Mouse (Mus musculus) retina, embryonic 14.5 days (tissue): Measurements from ENCODE around the gene Mamdc4.

ENCODE experiments used
- DNase-seq: peaks from one replicate; pipeline ENCODE4 v3.0.0-alpha.2; 2015; ENCODE audit warnings: low spot score

The Mamdc4 gene

DNA sequence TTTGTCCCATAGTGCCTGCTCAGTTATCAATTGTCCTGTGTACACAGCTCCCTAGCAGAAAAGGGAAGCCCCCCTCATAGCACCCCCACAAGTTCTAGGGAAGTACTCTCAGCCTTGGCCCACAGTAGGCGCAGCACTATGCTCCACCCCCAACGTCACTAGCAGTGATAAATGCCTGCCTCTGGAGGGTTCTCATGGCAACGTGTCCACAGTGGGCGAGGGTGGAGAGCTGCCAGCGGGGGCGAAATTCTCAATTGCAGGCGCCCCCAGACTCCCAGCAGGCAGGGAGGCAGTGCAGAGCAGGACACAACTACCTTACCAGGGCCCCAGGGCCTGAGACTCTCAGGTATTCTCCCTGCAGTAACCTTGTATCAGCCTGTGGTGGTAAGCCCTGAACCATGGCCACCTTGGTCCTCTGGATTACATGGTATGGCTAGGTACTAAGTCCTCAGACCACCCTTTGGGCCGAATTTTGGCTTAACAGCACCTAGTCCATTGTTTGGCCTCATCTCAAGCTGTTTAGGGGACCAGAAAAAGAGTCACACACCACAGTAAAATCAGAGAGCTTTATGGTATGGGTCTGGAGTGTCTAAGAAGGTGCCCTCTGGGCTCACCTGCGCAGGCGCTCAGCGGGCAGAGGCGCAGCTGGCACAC, 7.9 kb upstream of the Mamdc4 start:
- peak; percentile 9 for DNase-seq

DNA sequence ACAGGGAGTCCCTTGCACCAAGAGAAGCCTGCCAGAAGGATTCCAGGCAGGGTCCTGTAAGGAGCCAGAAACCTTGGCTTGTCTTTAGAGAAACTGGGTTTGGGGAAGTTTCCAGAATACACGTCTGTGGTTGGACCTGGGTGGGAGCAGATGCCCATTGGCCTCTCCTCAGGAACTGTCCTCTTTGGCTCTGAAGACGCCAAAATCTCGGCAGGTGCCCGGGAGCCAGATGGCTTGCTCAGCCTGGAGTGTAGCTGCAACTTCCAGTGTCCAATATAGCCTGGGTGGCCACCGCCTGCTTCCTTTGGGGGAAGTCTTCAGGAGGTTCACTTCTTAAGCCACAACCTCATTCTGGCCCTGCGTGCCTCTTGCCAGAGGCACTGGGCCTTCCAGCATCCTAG, 7.3 kb upstream of the Mamdc4 start:
- no peak for DNase-seq

DNA sequence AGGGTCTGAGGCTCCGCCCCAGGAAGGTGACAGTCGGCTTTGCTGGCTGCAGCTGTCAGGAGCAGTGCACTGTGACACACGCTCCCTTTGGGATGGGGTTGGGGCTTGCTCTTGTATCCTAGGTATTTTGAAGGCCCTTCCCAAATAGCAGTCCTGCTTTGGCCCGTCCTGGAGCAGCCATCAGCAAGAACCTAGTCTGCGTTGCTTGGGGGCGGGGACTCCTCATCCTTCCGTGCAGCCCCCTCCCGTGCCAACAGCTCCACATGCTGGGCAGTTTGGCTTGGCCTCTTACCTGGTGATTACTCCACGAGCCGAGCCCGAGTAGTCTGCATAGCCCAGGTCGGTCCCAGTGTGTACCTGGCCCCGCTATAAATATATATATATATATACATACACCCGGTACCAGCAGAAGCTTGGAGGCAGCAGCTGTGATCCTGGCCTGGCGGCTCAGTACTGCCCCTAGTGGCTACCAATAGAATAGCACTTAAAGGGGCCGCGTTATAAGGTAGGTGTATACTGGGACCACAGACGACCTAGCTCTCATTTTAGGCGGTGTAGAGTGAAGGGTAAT, 6.7 kb upstream of the Mamdc4 start, which contains the start of gene Ajm1:
Gene Ajm1 (minus strand): TSS at position 464 of the 571 bp plus-strand sequence.
- peak; percentile 91 for DNase-seq

DNA sequence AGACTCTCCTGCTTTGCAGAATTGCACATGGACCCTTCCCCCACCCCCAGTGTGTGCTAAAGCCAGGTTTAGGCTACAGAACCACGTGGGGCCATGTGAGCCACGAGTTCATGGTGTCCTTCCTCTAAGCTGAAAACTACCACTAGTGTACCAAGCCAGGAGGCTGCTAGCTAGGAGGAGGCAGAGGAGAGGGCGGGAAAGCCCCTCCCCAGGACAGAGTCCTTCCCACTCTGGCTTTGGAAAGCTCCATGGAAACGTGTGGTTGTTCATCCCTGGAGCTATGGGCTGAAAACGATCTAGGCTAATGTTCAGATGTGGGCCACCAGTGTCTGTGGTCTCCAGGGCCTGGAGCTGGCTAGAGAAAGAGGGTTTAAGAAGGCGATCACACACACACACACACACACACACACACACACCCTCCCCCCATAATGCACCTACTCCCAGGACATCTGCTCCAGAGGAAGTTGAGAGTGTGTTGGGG, 6.0 kb upstream of the Mamdc4 start:
- DNase-seq, result no peak

DNA sequence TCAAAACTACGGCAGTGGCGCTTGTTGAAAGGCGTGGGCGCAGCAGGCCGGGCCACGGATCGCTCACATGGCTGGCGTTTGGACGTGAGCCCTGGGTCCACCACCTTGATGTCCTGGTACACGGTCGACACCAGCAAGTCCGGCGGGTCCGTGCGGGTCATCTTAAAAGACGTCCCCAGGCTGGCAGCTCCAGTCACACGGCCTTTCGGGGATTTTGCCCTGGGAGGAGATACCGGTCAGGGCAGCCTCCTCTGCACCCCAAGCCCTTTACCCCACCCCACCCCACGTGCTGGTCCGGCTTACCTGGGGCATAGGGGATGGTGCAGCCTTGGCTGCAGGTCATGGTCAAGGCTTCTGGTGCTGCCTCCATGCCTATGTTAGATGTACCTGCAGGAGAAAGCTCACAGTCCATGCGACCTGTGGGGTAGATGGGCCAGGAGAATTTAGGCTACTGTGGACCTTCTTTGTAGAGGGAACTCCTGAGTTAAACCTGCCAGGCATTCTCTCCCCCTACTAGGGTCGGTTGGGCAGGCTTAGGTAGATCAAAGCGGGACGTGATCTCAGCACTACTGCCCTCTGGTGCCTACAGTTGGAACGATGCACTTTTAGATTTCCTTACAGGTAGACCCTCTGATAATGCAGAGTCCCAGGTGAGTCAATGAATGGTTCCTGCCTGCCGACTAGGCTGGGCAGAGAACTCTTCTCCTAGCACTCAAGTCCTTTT, 5.3 kb upstream of the Mamdc4 start:
- DNase-seq, result peak; percentile 70

DNA sequence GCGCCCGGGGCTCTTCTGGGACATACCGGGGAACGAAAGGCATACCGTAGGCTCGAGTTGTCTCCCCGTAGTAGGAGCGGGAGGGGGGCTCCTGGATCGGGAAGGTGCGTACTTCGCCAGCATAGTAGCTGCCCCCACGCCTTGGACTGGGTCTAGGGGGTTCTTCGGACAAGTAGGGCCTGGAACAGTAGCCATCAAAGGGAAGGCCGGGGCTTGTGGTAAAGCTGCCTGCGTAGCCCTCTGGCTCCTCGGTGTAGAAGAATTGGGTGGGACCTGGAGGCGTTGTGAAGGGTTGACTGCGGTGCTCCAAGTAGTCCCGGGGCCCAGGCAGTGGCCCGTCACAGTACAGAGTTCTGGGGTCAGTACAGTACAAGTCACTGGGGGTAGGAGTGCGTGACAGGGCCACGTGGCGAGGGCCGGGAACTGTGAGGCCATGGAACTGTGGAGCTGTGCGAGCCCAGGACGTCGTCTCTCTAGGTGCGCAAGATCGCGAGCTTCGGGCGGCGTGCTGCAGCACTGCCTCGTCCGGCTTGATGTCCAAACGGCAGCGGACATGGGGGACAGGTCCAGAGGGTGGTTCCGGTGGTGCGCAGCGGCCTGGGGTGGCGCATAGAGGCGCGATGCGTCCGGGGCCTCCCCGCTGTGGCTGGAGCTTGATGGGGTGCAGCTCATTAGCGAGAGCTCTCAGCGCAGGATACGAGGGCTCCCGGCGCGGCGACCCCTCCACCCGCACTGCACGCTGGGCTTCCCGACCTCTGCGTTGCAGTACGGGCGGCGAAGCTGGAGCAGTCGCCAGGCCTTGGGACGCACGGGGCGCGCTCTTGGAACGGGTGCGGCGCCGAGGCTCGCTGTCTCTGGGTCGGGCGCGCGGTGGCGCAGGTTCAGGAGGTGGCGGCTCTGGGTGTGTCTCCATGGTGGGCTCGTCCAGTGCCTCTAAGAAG, 4.4 kb upstream of the Mamdc4 start:
- DNase-seq, result no peak

DNA sequence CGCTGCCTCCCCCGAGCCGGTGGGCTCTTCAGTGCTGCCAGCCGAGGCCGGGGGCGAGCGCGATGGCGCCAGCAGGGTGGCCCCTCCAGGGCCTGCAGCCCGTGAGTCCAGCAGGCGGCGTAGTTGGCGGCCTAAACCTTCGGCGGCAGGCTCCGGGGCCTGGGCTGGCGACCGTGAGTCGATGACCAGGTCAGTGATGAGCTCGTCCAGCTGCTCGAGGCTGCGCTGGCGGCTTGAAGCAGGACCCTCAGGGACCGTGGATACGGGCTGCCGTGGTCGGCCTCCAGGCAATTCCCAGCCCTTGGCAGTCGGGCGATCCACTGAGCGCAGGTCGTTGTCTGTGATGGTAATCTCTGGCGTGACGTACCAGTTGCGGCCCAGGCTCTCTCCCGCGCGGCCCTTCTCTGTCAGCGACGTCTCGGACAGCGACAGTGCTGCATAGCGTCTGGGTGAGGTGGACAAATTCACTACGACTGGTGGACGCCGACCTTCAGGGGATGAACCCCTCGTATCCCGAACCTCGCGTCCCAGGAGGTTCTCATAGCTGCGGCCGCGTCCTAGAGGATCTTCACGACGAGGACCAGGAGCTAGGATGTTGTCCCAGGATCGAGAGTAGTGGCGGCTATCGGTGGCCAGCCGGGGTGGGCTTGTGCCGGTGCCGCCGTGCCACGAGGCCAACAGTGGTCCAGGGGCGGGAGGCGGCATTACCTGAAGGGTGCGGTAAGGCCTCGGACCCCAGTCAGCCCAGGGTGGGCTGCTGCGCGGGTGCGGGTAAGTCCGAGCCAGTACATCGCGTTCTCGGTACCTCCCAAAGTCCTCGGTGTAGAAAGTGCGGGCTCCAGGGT, 3.5 kb upstream of the Mamdc4 start:
- peak; percentile 55 for DNase-seq

DNA sequence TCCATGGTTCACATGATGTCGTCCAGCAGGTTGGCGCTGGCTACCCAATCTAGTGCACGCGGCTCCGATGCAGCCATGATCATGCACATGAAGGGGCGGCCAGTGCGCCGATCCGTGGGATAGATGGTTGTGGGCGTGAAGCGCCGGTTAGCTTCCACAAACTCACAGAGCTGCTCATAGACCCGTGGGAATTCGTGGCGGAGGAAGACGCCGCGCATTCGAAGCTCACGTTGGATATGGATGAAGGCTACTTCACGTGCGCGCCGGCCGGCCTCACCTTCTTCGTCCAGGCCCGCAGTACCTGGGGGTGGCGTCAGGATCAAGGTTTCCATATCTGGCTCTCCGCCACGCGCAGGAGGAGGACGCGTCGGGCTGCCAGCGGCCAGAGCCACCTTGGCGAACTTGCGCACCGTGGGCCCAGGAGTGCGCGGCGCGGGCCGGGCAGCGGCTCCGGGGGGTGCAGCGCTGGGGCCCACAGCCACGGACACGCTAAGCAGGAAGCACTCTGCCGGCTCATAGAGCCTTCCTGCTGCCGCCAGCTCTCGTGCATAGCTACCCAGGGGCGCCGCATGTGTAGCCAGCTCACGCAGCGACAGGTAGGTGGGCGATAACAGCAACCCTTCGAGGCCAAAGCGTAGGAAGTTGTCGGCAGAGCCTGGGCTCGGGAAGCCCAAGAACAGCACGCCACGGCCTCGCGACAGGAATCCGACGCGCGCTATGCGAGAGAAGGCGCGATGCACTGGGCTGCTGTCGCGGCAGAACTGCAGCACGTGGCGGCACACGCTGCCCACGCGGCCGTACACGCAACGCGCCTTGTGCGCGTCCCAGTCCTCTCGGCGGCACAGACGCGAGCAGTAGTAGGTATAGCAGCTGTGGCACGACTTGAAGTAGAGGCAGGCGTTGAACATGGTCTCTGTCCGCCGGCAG, 2.6 kb upstream of the Mamdc4 start:
- DNase-seq, result no peak

DNA sequence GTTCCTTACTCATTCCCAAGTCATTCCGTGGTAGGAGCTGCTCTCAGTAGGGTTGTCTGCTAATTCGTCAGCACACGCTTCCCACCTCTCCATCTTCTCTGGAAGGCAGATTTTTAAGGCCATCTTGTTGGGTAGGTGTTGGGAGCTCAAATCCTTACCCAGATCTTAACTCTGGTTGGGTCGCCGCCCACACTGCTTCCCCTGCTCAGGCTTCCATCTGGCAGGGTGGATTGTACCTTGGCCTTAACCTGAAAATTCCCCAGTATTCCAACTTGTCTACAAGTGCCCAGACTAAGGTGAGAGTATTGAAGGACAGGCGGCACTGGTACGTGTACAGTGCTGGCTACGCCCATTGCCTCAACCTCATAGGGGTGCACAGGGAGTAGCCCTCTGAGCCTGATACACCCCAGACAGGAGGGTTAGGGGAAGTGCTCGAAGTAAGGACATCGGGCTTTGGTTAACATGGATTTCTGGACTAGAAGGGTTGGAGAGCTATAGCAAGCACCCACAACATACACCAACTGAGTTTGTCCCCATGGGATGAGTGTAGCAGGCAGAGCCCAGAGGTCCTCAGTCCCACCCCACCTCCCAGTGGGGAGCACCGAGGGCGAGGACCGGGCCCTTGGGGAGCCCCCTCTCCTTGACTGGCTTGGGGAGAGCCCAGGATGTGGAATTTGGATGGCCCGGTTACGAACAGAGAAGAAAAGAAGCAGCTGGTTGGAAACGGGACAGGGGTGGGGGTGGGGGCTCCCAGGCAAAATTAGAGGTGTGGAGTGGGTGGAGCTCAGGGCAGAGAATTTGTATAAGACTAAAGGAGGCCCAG, 1.6 kb upstream of the Mamdc4 start:
- no peak for DNase-seq

DNA sequence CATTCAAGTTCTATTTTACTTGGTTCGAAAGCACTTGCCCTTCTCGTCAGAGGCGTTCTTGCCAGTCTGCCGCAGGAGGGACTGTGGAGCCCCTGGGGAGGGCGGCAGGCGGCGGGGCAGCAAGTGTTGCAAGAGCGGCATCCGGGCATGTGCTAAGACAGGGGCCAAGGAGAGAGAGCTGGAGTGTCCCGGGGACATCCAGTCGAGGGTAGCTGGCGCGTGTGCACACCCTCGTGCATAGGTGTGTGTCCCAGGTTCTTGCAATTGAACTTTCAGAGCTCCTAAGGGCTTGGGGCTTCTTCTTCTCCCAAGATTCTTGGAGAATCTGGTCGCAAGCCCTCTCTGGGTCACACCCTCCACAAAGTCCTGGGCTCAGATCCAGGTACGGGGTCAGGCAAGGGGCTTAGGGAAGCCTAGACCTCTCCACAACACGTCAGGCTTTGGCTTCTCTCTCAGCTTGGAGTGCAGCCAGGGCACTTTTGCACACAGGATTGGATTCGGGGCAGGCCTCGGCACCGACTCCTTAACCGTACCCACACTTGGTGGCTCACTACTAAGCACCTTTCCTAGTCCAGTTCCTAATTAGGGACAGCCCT, 885 bp upstream of the Mamdc4 start:
- peak; percentile 27 for DNase-seq

DNA sequence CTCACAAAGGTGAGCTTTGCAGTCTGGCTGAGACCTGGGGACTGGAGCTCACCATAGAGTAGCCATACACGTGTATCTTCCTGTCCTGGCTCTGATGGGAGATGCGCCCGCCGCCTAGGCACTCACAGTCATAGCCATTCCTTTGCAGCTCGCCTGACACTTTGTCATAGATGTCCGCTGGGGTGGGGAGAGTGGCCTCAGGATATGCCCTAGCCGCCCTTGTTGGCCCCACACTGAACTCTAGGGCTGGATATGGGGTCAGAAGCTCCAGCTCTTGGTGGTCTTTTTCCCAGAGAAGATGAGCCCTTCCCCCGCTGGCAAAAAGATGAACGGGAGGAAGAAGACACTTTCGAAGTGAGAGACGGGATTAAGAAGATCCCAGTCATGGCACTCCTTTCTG, 509 bp downstream of the Mamdc4 start:
- DNase-seq, result no peak

DNA sequence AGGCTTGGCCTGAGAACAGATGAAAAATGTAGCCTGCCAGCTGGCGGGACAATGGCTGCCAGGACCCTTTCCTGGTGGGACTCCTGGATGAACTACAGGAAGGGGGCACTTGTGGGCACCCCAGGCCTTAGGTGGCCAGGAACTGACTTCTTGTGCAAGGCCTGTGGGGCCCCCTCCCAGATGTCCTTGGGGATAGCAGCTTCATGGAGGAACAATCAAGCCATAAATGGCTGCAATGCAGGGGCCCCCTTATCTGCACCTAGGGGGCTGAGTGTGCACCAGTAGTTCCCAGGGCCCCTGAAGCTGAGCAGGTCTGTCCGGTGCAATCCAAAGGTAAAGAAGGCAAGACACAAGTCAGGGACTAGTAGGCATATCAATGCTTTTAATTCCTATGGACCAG, 1.6 kb downstream of the Mamdc4 start:
- no peak for DNase-seq

DNA sequence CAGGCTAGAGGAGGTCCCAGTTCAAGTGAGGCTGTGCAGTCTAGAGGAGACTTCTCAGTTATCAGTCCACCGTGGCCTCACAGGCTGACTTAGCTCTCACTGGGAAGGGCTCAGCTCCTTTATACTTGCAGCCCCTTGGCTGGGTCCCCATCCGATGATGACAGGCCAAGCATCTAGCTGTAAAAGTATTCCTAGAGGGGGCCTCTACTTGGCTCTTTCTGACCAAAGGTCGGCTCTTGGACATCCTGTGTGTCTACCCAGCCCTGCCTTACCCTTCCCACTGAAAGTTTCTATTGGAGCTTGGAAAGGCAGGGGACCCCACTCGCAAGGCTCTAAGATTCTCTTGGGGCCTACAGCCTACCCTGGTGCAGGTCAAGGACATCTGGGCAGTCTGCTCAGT, 3.4 kb downstream of the Mamdc4 start:
- no peak for DNase-seq

DNA sequence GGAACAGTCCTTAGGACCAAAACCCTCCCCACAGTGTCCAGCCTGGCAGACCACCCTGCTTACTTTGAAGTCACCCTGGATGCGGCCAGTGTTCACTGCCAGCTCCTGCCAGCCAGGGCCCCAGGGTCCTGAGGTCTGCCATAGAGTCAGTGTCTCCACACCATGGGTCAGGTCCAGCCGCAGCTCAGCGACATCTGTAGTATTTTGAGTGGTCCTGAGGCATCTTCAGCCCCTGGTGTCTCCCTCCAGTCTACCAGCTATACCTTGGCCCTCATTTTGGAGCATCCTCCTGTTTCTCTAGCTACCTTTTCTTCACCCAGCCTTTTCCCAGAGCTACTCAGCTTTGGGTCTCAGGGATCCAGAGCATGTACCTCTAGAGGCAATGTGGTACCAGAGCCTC, 5.3 kb downstream of the Mamdc4 start:
- no peak for DNase-seq

DNA sequence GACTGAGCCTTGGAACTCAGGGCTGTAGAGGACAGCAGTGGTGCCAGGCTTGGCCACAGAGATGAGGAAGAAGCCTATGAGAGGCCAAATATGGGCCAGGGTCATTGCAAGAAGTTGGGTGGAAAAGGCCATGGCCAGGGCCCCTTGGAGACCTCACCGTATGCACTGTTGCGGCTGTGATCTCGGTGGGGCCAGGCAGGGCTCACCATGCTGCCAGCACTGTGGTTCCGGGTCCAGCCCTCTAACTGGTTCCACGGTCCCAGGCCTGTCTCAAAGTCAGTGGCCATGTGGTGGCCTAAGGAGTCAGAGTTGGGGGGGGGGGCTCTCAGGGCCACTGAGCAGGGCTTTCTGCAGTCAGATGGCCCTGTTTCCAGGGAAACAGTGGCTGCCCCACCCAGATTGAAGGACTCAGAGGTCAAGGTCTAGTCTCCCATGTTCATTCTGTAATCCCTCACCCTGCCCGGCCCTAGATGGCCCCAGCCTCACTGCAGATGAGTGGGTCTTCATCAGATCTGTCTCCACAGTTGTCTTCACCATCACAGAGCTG, 6.1 kb downstream of the Mamdc4 start:
- DNase-seq, result no peak

DNA sequence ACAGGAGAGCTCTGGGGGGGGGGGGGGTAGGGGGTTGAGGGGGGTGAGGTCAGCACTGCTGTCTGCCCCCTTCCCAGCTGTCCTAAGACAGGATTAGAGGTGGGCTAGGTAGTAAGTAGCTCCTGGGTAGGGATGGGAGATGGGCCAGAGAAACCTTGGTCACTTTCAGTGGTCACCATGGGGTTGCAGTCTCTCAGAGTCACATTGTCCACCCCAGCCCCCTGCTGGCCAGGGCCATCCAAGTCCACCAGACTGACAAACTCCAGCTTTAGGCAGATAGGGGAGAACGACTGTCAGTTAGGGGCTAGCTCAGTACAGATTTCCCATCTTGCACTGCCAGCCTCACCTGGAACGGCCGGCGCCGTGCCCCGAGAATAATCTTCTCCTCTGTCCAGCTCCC, 8.1 kb downstream of the Mamdc4 start:
- no peak for DNase-seq

DNA sequence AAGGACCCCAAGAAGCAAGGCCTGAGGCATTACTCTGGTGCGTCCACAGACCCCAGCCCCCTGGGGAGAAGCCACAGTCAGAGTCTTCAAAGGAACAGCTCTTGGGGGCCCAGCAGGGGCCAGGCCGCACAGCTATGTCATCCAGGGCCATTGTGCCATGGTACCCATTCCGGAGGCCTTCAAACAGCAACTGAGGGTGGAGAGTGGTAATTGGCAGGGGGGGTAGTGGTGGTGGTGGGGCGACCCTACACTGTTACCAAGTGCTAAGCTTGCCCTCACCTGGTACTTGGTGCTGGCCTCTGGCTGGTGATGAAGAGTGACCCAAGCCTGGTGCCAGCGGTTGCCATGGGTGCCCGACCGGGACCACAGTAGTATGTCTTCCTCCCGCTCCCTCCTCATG, 8.9 kb downstream of the Mamdc4 start:
- DNase-seq, result no peak

DNA sequence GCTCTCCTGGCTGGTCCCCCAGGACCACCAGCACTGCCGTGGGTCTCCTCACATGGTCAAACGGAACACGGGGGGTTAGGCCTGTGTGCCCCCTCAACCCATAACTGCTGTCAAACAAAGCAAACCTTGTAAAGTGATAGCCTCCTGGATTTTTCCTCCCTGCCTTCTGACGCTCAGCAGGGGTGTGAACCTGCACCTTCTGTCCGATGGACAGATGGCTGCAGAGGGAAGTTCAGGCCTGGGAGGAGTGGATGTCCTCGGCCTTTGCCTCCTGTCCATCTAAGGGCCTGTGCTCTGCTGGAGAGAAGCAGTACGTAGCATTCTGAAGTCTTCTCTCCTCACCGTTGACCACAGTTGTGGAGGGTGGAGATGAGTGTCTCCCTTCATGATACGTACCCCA, 12.7 kb downstream of the Mamdc4 start:
- DNase-seq, result no peak

DNA sequence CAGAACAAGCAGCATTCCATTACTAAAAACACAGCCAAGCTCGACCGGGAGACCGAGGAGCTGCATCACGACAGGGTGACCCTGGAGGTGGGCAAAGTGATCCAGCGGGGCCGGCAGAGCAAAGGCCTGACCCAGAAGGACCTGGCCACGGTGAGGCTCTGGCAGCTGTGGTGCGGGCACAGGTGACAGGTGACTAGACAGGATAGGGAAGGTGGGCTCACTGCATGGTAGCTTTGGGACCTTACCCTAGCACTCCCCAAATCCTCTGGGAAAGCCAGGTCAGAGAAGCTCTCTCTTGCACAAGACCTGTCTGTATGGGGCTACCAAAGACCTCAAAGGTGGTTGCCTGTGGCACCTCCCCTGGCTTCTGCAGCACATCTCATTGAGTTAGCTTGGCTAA, 14.1 kb downstream of the Mamdc4 start:
- DNase-seq, result no peak
